Mouse (Mus musculus) kidney, postnatal 0 days (tissue): Measurements from ENCODE around the gene Gdnf. TPM values are rescaled to one million over a fixed set of nuclear protein-coding genes. Genes with fewer than 3 reads are reported as not detected.
A peak's percentile ranks its signal among the peaks of the same experiment; 100 is the strongest.

Experiments used
- ATAC-seq: fragments of 200-750 bp; cut with Nextera tagmentation; replicated peaks from 2 replicates; pipeline ENCODE4 v1.8.0; 2017; ENCODE audit warnings: low read depth, moderate number of reproducible peaks, moderate TSS enrichment, moderate library complexity; ENCODE audit not compliant: low FRiP score
- DNase-seq: peaks from one replicate; pipeline ENCODE4 v3.0.0-alpha.2; 2016; ENCODE audit warnings: low spot score
- H3K27ac ChIP-seq: fragments of 300-500 bp; sonication (generic); 2 replicates; pipeline ENCODE4 v1.5.1; 2014; ENCODE audit warnings: mild to moderate bottlenecking
- H3K27me3 ChIP-seq: fragments of 300-500 bp; sonication (generic); 2 replicates; pipeline ENCODE4 v1.6.1; 2014; ENCODE audit warnings: low read length, mixed read lengths; ENCODE audit not compliant: insufficient read depth
- H3K36me3 ChIP-seq: fragments of 300-500 bp; sonication (generic); 2 replicates; pipeline ENCODE4 v1.6.1; 2014; ENCODE audit warnings: low read length, mixed read lengths; ENCODE audit not compliant: insufficient read depth
- H3K4me1 ChIP-seq: fragments of 300-500 bp; sonication (generic); replicated peaks from 2 replicates; pipeline ENCODE4 v1.6.1; 2014; ENCODE audit warnings: antibody characterized with exemption, low read length, mixed read lengths; ENCODE audit not compliant: insufficient read depth
- H3K4me2 ChIP-seq: fragments of 300-500 bp; sonication (generic); 2 replicates; pipeline ENCODE4 v1.6.1; 2014; ENCODE audit warnings: mild to moderate bottlenecking, low read length, moderate library complexity, mixed read lengths
- H3K4me3 ChIP-seq: fragments of 300-500 bp; sonication (generic); replicated peaks from 2 replicates; pipeline ENCODE4 v1.5.1; 2014; ENCODE audit warnings: low read depth, low read length
- H3K9ac ChIP-seq: fragments of 300-500 bp; sonication (generic); 2 replicates; pipeline ENCODE4 v1.6.1; 2014; ENCODE audit warnings: low read depth, low read length
- H3K9me3 ChIP-seq: fragments of 300-500 bp; sonication (generic); replicated peaks from 2 replicates; pipeline ENCODE4 v1.6.1; 2016; ENCODE audit warnings: low read length, inconsistent platforms, mixed read lengths
- CTCF ChIP-seq: IDR thresholded peaks from 2 replicates; pipeline ENCODE4 v1.5.1; 2016; ENCODE audit warnings: antibody characterized with exemption, low read depth, mild to moderate bottlenecking, moderate library complexity
- WGBS: fragments of 180-500 bp; shearing (Covaris S2); extraction: QIAGEN DNeasy Blood & Tissue Kit; methylation state at CpG from one replicate; pipeline ENCODE4 v1.1.7; 2014; 5-methylcytosine and 5-hydroxymethylcytosine counted together
- polyA plus RNA-seq: library from polyadenylated mRNA; unstranded; fragments of >200 nt; fragmentation: Nextera tagmentation; extraction: Ambion mirVana; gene quantifications from 2 replicates; pipeline ENCODE4 v1.2.1, GENCODE M21; 2015

The Gdnf gene
- polyA plus RNA-seq, 1 experiment from 2014 or later: 5.8 TPM

DNA sequence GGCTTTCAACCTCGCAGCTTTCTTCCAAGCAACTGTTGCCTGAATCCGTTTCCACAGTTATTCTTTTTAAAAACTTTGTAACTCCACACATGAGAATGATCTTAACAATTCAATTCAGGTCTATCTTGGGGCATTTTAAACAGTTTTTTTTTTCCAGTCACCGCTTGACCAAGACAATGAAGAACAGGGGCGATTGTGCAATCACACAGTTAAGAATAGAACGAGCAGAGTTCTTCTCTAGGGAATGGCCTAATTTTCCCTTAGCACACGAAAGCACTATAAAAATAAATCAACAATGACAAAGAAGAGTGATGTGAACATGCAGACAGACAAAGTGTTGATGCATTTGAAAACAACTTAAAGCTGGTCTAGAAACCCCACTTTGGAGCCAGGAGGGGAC is 65.2 kb downstream of the Gdnf start:
- H3K9me3 ChIP-seq: no peaks in the 10 kb centered on the region
- no peak overlapping the region for H3K4me2 ChIP-seq

DNA sequence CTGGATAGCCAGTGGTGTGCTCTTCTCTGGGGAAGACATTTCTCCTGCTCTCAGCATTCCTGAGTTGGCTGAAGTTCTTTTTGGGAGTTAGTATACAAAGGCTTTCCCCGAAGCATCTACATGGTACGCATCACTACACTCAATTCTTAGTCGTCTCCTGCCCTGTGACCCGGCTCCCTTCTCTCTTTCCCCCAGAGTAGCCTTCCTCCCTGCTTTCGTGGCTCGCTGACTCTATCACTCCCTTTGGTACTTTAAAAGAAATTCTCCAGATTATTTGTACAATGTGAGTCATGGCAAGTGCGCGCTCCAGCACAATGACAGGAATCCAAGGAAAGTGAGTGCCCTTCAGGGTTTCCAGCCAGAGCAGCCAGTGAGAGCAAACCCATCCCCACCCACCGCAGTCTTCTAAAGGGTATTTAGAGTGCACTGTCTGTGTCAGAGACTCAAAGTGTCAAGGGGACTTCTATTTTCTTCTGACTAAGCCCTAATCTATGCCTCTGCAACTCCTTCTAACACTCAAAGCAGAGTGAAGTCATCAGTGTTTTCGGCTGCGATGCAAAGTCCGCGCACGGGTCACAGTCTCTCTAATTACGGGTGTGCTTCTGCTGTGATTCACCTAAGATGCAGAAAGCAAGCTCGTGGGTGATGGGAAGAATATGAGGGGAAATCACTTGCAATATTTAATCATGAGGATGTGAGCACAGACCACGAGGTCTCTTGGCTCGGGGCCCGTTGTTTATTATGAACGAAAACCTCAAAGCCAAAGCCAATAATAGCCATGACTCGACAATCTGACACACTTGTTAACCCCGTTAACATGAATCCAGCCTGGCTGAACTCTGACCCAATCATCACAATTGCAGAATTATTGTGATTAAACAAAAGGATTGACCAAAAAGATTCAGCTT is 67.2 kb downstream of the Gdnf start:
- no peaks in the 10 kb centered on the region for H3K9me3 ChIP-seq
- H3K4me2 ChIP-seq: no peak overlapping the region
- no peak overlapping the region for H3K4me3 ChIP-seq
- H3K27ac ChIP-seq: no peak overlapping the region
- DNase-seq (peak; percentile 63), ATAC-seq (peak; percentile 57)
- H3K9ac ChIP-seq: no peak overlapping the region
- no peaks in the 10 kb centered on the region for H3K27me3 ChIP-seq
- whole genome bisulfite sequencing: 46% methylated on average over 22 of the region's 22 CpGs
- TF ChIP-seq CTCF: no peak
- no peaks in the 10 kb centered on the region for H3K36me3 ChIP-seq
- H3K4me1 ChIP-seq: no peaks in the 10 kb centered on the region; the same call in 1 of the 2 replicates

More for the DNA sequence above, 65.2 kb downstream of the Gdnf start:
- Histone ChIP-seq H3K4me1 (no peaks in the 10 kb centered on the region; the same call in 1 of the 2 replicates), H3K4me3 (no peak overlapping the region), H3K36me3 (no peaks in the 10 kb centered on the region), H3K27ac (no peak overlapping the region), H3K27me3 (no peaks in the 10 kb centered on the region), H3K9ac (no peak overlapping the region)
- WGBS: 72% methylated on average over 6 of the region's 6 CpGs
- DNase-seq (no peak), ATAC-seq (no peak)
- TF ChIP-seq CTCF: no peak

GRCm38 (mm10) chr15:7878861-7879260 is 68.2 kb downstream of the Gdnf start:
- Histone ChIP-seq H3K4me1 (no peaks in the 10 kb centered on the region; the same call in 1 of the 2 replicates), H3K9ac (no peak overlapping the region), H3K27ac (no peak overlapping the region), H3K27me3 (no peaks in the 10 kb centered on the region), H3K4me2 (no peak overlapping the region), H3K9me3 (no peaks in the 10 kb centered on the region), H3K36me3 (no peaks in the 10 kb centered on the region), H3K4me3 (no peak overlapping the region)
- ATAC-seq: no peak
- no peak for TF ChIP-seq CTCF
- 61% methylated on average over 10 of the region's 10 CpGs for WGBS
- DNase-seq: no peak

DNA sequence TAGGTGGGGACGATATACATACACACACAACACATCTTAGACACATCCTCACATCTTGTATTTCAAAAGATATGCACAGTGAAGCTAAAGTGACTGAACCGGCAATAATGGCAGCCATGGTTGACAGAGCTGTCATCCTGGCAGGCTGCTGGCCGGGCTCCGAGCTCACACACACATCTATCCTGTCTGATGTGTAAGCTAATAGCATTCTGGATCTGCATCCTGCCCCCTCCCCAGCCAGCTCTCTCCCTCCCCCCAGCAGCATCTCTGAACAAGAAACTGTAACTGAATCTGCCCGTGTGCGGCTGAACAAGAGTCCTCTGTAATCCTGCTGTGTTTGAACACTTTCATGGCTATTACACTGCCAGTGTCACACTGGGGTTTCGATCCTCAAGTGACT is 69.3 kb downstream of the Gdnf start:
- TF ChIP-seq CTCF: no peak
- whole genome bisulfite sequencing: 47% methylated on average over 7 of the region's 7 CpGs
- DNase-seq (peak; percentile 56), ATAC-seq (0 out of 2 replicates have a peak, but pooled peaks have one; percentile 19)
- Histone ChIP-seq H3K4me2 (no peak overlapping the region), H3K27me3 (no peaks in the 10 kb centered on the region), H3K36me3 (no peaks in the 10 kb centered on the region), H3K4me3 (no peak overlapping the region), H3K4me1 (no peaks in the 10 kb centered on the region; the same call in 1 of the 2 replicates), H3K9ac (no peak overlapping the region), H3K9me3 (no peaks in the 10 kb centered on the region), H3K27ac (no peak overlapping the region)

DNA sequence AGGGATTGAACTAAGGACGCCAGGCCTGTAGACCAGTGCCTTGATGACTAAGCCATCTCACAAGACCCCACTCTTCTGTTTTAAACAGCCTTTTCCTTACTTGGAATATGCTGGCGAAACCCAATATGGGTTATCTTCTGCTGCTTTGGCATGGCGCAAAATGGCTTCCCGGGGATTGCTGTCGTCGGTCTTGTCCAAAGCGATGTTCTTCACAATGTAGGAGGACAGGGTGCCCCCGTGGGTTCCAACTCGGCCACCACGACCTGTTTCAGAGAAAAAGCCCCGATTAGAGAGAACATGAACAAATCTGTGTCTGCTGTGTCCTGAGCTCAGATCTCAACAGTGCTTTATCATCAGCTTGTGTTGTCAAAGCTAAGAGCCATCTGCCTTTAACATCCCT is 73.5 kb downstream of the Gdnf start:
- no peak for ATAC-seq
- no peaks in the 10 kb centered on the region for H3K4me1 ChIP-seq
- TF ChIP-seq CTCF: no peak
- H3K9ac ChIP-seq: no peak overlapping the region
- H3K27ac ChIP-seq: no peak overlapping the region
- H3K4me3 ChIP-seq: no peak overlapping the region
- WGBS: 92% methylated on average over 11 of the region's 11 CpGs
- H3K36me3 ChIP-seq: no peaks in the 10 kb centered on the region
- no peak for DNase-seq
- H3K4me2 ChIP-seq: no peak overlapping the region
- H3K27me3 ChIP-seq: no peaks in the 10 kb centered on the region
- no peaks in the 10 kb centered on the region for H3K9me3 ChIP-seq

DNA sequence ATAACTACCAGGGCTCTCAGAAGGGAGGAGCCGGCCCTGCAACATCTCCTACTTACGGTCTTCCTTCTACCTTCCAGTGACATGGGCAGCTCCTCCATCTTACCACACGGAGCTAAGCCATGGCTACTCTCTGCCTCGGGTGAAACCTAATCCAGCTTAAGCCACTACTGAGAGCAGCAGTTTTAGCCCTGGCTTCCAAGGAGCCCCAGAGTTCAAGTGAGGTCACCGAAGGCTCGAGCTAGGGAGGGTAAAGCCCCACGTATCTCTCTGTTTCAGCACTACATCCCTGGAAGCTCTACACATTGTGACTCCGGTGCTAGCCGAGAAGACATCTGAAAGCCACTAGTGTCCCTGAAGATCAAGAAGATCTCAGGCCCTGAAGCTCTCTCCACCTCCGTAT is 74.5 kb downstream of the Gdnf start:
- WGBS: 40% methylated on average over 10 of the region's 10 CpGs
- no peaks in the 10 kb centered on the region for H3K36me3 ChIP-seq
- DNase-seq: no peak
- H3K27ac ChIP-seq: no peak overlapping the region
- no peak for TF ChIP-seq CTCF
- H3K4me2 ChIP-seq: no peak overlapping the region
- H3K27me3 ChIP-seq: no peaks in the 10 kb centered on the region
- ATAC-seq: no peak
- H3K9me3 ChIP-seq: no peaks in the 10 kb centered on the region
- no peak overlapping the region for H3K4me3 ChIP-seq
- no peak overlapping the region for H3K9ac ChIP-seq
- H3K4me1 ChIP-seq: no peaks in the 10 kb centered on the region; the same call in 1 of the 2 replicates
